Mouse (Mus musculus): ENCODE measurements around the gene Med24. TPM values are rescaled to one million over a fixed set of nuclear protein-coding genes. Genes with fewer than 3 reads are reported as not detected.

Med24 gene
- polyA plus RNA-seq, 1 experiment from 2014 or later: 42.2 TPM

Other genes with a start within 250 kb of the Med24 start
- gene Ikzf3, start 183.4 kb downstream of the Med24 start, polyA plus RNA-seq (2015; fragmentation: Nextera tagmentation; extraction: Ambion mirVana): 0.31 and 0.54 TPM in 2 replicates
- 0.18 and 0.19 TPM in 2 replicates for gene Zpbp2, start 178.3 kb downstream of the Med24 start, polyA plus RNA-seq (2015; fragmentation: Nextera tagmentation; extraction: Ambion mirVana)
- 56.8 and 61.0 TPM in 2 replicates for gene Ormdl3, start 142.1 kb downstream of the Med24 start, polyA plus RNA-seq (2015; fragmentation: Nextera tagmentation; extraction: Ambion mirVana)
- gene Lrrc3c, start 131.1 kb downstream of the Med24 start, polyA plus RNA-seq (2015; fragmentation: Nextera tagmentation; extraction: Ambion mirVana): not detected in 2 replicates
- gene Gm12355, start 103.8 kb downstream of the Med24 start, polyA plus RNA-seq (2015; fragmentation: Nextera tagmentation; extraction: Ambion mirVana): 0.39 and 1.6 TPM in 2 replicates
- not detected in 2 replicates for gene Gsdma3, start 103.1 kb downstream of the Med24 start, polyA plus RNA-seq (2015; fragmentation: Nextera tagmentation; extraction: Ambion mirVana)
- gene Gsdma2, start 82.7 kb downstream of the Med24 start, polyA plus RNA-seq (2015; fragmentation: Nextera tagmentation; extraction: Ambion mirVana): 0.45 and 0.87 TPM in 2 replicates
- gene Gsdma, start 65.1 kb downstream of the Med24 start, polyA plus RNA-seq (2015; fragmentation: Nextera tagmentation; extraction: Ambion mirVana): 3.7 and 8.3 TPM in 2 replicates
- gene Psmd3, start 46.9 kb downstream of the Med24 start, polyA plus RNA-seq (2015; fragmentation: Nextera tagmentation; extraction: Ambion mirVana): 147 and 157 TPM in 2 replicates
- not detected in 2 replicates for gene Csf3, start 28.2 kb downstream of the Med24 start, polyA plus RNA-seq (2015; fragmentation: Nextera tagmentation; extraction: Ambion mirVana)
- 32.9 and 37.8 TPM in 2 replicates for gene Thra, start 11.2 kb upstream of the Med24 start, polyA plus RNA-seq (2015; fragmentation: Nextera tagmentation; extraction: Ambion mirVana)
- 2.6 and 4.1 TPM in 2 replicates for gene Nr1d1, start 45.9 kb upstream of the Med24 start, polyA plus RNA-seq (2015; fragmentation: Nextera tagmentation; extraction: Ambion mirVana)
- gene Msl1, start 66.1 kb upstream of the Med24 start, polyA plus RNA-seq (2015; fragmentation: Nextera tagmentation; extraction: Ambion mirVana): 18.0 and 18.4 TPM in 2 replicates
- 25.1 and 26.3 TPM in 2 replicates for gene Casc3, start 75.5 kb upstream of the Med24 start, polyA plus RNA-seq (2015; fragmentation: Nextera tagmentation; extraction: Ambion mirVana)
- gene Rapgefl1, start 107.3 kb upstream of the Med24 start, polyA plus RNA-seq (2015; fragmentation: Nextera tagmentation; extraction: Ambion mirVana): 6.5 and 7.8 TPM in 2 replicates
- 5.0 and 5.3 TPM in 2 replicates for gene Wipf2, start 134.2 kb upstream of the Med24 start, polyA plus RNA-seq (2015; fragmentation: Nextera tagmentation; extraction: Ambion mirVana)
- gene Cdc6, start 178.4 kb upstream of the Med24 start, polyA plus RNA-seq (2015; fragmentation: Nextera tagmentation; extraction: Ambion mirVana): 26.9 and 28.1 TPM in 2 replicates
- gene Rara, start 198.4 kb upstream of the Med24 start, polyA plus RNA-seq (2015; fragmentation: Nextera tagmentation; extraction: Ambion mirVana): 28.8 and 30.1 TPM in 2 replicates

All from stomach, embryonic 16.5 days (tissue).